Mouse (Mus musculus) heart, embryonic 14.5 days (tissue): ENCODE data around the gene Acot7. TPM values are rescaled to one million over a fixed set of nuclear protein-coding genes. Genes with fewer than 3 reads are reported as not detected.

Experiments used
- ATAC-seq: fragments of 200-750 bp; cut with Nextera tagmentation; 2 replicates; pipeline ENCODE4 v1.8.0; 2017; ENCODE audit warnings: low read depth, moderate TSS enrichment; ENCODE audit not compliant: insufficient number of reproducible peaks, insufficient read depth, low FRiP score
- H3K27ac ChIP-seq, 2 experiments: fragments of 200-500 bp in 1 of 2; fragments of 300-500 bp in 1 of 2; sonication (generic) in 1 of 2; replicated peaks in 1 of 2; 2 replicates each; pipeline ENCODE4 v1.5.1; 2012 to 2014; ENCODE audit warnings: low read depth in 2 of 2, low read length in 2 of 2, control low read depth in 1 of 2, mild to moderate bottlenecking in 1 of 2, mixed read lengths in 1 of 2; ENCODE audit not compliant: control insufficient read depth in 1 of 2, insufficient read depth in 1 of 2
- H3K27me3 ChIP-seq: fragments of 300-500 bp; sonication (generic); 2 replicates; pipeline ENCODE4 v1.6.1; 2014; ENCODE audit warnings: mild to moderate bottlenecking, low read length, control low read depth; ENCODE audit not compliant: control insufficient read depth, insufficient read depth
- H3K36me3 ChIP-seq: fragments of 300-500 bp; sonication (generic); 2 replicates; pipeline ENCODE4 v1.6.1; 2014; ENCODE audit warnings: mild to moderate bottlenecking, control low read depth, low read length, mixed read lengths; ENCODE audit not compliant: control insufficient read depth, insufficient read depth
- H3K4me1 ChIP-seq, 2 experiments: fragments of 200-500 bp in 1 of 2; fragments of 300-500 bp in 1 of 2; sonication (generic) in 1 of 2; 2 replicates each; pipeline ENCODE4 v1.6.1; 2012 to 2014; ENCODE audit warnings: low read length in 2 of 2, control low read depth in 1 of 2, mixed read lengths in 1 of 2; ENCODE audit not compliant: control insufficient read depth in 2 of 2, insufficient read depth in 2 of 2
- H3K4me2 ChIP-seq: fragments of 300-500 bp; sonication (generic); 2 replicates; pipeline ENCODE4 v1.6.1; 2014; ENCODE audit warnings: mild to moderate bottlenecking, low read length
- H3K4me3 ChIP-seq, 2 experiments: fragments of 200-500 bp in 1 of 2; fragments of 300-500 bp in 1 of 2; sonication (generic) in 1 of 2; 2 replicates each; pipeline ENCODE4 v1.5.1; 2012 to 2014; ENCODE audit warnings: low read length in 2 of 2, mild to moderate bottlenecking in 2 of 2, control low read depth in 1 of 2, low read depth in 1 of 2, moderate library complexity in 1 of 2; ENCODE audit not compliant: control insufficient read depth in 1 of 2, insufficient read depth in 1 of 2
- H3K9ac ChIP-seq: fragments of 300-500 bp; sonication (generic); 2 replicates; pipeline ENCODE4 v1.6.1; 2014; ENCODE audit warnings: mild to moderate bottlenecking, low read length
- H3K9me3 ChIP-seq: fragments of 300-500 bp; sonication (generic); 2 replicates; pipeline ENCODE4 v1.6.1; 2016; ENCODE audit warnings: low read length, control low read depth; ENCODE audit not compliant: control insufficient read depth
- WGBS: fragments of 180-500 bp; shearing (Covaris S2); extraction: QIAGEN DNeasy Blood & Tissue Kit; methylation state at CpG from one replicate; pipeline ENCODE4 v1.1.7; 2014; 5-methylcytosine and 5-hydroxymethylcytosine counted together
- polyA plus RNA-seq: library from polyadenylated mRNA; unstranded; fragments of >200 nt; fragmentation: Nextera tagmentation; extraction: Ambion mirVana; gene quantifications from 2 replicates; pipeline ENCODE4 v1.2.1, GENCODE M21; 2014

The Acot7 gene
- polyA plus RNA-seq, 1 experiment from 2014 or later = 72.9 TPM

DNA sequence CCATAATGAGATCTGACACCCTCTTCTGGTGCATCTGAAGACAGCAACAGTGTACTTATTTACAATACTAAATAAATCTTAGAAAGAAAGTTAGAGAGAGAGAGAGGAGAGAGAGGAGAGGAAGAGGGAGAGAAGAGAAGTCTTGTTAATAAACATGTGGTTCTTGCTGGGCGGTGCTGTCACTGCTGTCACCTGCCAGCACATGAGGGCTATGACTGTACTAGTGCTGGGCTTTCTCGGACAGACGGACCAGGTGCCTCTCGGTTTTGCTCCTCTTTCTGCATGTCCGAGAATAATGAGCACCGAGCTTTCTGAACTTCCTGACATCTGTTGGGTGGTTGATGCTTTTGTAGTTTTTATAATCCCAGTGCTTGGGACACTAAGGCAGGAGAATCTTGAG is 72.7 kb downstream of the Acot7 start:
- H3K4me1 ChIP-seq = peaks cover 47 to 64% of the 10 kb centered on the region in 2 experiments
- 90% methylated on average over 6 of the region's 6 CpGs for WGBS
- no peak overlapping the region for H3K4me3 ChIP-seq
- H3K4me2 ChIP-seq = no peak overlapping the region
- peaks cover 19% of the 10 kb centered on the region; the same call in 1 of the 2 replicates for H3K36me3 ChIP-seq
- no peak overlapping the region for H3K27ac ChIP-seq
- H3K27me3 ChIP-seq = no peaks in the 10 kb centered on the region
- H3K9me3 ChIP-seq = no peaks in the 10 kb centered on the region
- ATAC-seq = no peak
- H3K9ac ChIP-seq = no peak overlapping the region

DNA sequence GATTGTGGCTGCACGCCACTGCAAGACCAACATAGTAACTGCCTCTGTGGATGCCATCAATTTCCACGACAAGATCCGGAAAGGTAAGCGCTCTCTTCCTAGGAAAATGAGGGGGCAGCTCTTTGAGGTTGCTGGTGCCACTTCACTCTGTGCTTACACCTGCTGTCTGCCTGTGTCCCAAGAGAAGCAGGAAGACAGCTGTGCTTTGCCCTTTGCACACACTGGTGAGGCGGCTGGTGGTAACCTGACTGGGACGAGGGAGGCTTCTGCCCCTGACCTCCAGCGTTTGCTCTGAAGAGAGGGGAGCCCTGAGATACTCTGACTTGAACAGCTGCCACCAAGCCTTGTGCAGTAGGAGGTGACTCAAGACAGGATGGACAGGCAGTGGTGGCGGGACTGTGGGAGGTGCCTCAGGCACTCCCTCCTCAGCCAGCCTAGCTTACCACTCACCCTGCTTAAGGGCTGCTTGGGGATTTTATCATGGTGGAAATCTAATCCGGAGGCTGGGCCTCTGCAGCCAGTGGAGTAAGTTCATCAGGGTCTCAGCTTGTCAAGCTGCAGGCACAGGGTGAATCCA is 75.3 kb downstream of the Acot7 start:
- H3K4me2 ChIP-seq = no peak overlapping the region
- 60% methylated on average over 9 of the region's 9 CpGs for WGBS
- H3K9me3 ChIP-seq = no peaks in the 10 kb centered on the region
- peaks cover 19% of the 10 kb centered on the region; the same call in 1 of the 2 replicates for H3K36me3 ChIP-seq
- no peaks in the 10 kb centered on the region for H3K27me3 ChIP-seq
- no peak overlapping the region for H3K9ac ChIP-seq
- H3K4me1 ChIP-seq = peaks cover 49 to 67% of the 10 kb centered on the region in 2 experiments
- no peak for ATAC-seq
- H3K27ac ChIP-seq = peak overlapping the region; percentile 64 to 71; a peak in 3 of 4 replicates
- H3K4me3 ChIP-seq = no peak overlapping the region

DNA sequence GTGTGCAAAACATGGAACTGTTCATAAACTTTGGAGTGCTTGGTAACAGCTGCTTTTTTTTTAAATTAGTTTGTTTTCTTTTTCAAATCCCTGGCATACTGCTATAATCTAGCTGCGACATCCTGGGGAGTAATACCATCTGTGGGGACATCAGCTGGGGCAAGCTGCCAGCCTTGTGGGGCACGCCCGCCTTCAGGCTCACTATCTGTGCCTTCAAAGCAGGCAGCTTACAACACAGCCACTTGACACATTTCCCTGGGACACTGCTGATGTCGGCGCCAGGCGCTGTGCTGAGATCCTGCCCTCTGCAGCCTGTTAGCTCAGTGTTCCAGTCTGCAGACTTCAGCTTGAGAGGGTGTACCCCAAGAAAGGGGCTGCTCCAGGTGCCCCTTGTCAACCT is 79.1 kb downstream of the Acot7 start:
- WGBS = 4% methylated on average over 6 of the region's 6 CpGs
- H3K27me3 ChIP-seq = no peaks in the 10 kb centered on the region
- no peaks in the 10 kb centered on the region for H3K9me3 ChIP-seq
- peak; percentile 51; the same call in 1 of the 2 replicates for ATAC-seq
- peaks cover 25% of the 10 kb centered on the region for H3K36me3 ChIP-seq
- peak overlapping the region; percentile 22; the same call in 1 of the 2 replicates for H3K4me2 ChIP-seq
- no peak overlapping the region for H3K4me3 ChIP-seq
- peak overlapping the region; percentile 60 to 75 for H3K27ac ChIP-seq
- H3K4me1 ChIP-seq = peaks cover 78 to 93% of the 10 kb centered on the region in 2 experiments
- H3K9ac ChIP-seq = peak overlapping the region; percentile 38; the same call in 1 of the 2 replicates

DNA sequence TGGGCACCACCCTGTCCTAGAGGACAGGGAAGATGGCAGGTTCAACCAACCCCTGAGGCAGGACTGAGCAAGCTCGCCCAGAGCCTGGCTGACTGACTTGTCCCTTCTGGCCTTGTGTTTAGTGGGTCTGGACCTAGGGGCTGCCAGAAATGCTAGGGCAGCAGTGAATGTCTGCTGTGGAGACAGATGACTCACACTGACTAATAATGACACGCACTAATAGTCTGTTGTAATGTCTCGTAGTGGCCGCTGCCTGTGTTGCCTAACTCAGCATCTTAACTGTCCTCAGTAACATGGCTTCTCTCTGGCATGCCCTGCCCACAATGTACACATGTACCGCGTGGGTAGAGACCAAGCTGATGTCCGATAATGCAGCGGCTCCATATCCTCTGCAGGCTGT is 82.5 kb downstream of the Acot7 start:
- Histone ChIP-seq H3K4me3 (no peak overlapping the region), H3K4me2 (no peak overlapping the region), H3K27ac (no peak overlapping the region), H3K4me1 (peaks cover 75 to 91% of the 10 kb centered on the region in 2 experiments), H3K9ac (no peak overlapping the region), H3K9me3 (no peaks in the 10 kb centered on the region), H3K27me3 (no peaks in the 10 kb centered on the region), H3K36me3 (peaks cover 12% of the 10 kb centered on the region)
- no peak for ATAC-seq
- 78% methylated on average over 8 of the region's 8 CpGs for WGBS

DNA sequence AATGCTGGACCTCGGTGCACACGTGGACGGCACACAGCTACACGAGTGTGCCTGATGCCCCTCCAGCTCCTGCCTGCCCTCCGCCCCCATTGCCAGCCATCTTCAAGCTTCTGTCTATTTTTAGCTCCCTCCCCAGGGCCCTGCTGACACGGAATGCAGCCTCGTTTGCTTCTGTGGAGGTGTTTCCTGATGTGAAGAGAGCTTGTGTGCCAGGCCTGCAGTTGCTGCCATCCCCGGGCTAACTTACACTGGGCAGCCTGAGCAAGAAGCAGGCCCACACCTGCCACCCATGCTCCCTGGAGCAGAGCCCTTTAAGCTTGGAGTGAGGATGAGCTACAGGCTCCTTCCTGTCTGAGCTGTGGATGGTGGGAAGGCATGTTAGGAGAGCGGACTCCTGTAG is 84.3 kb downstream of the Acot7 start:
- H3K9ac ChIP-seq = peak overlapping the region; percentile 65
- ATAC-seq = peak; percentile 65
- H3K27me3 ChIP-seq = no peaks in the 10 kb centered on the region
- no peak overlapping the region for H3K4me3 ChIP-seq
- peak overlapping the region; percentile 91 for H3K27ac ChIP-seq
- peaks cover 12% of the 10 kb centered on the region for H3K36me3 ChIP-seq
- WGBS = 24% methylated on average over 9 of the region's 9 CpGs
- H3K9me3 ChIP-seq = no peaks in the 10 kb centered on the region
- H3K4me1 ChIP-seq = peaks cover 65 to 85% of the 10 kb centered on the region in 2 experiments
- H3K4me2 ChIP-seq = peak overlapping the region; percentile 50

DNA sequence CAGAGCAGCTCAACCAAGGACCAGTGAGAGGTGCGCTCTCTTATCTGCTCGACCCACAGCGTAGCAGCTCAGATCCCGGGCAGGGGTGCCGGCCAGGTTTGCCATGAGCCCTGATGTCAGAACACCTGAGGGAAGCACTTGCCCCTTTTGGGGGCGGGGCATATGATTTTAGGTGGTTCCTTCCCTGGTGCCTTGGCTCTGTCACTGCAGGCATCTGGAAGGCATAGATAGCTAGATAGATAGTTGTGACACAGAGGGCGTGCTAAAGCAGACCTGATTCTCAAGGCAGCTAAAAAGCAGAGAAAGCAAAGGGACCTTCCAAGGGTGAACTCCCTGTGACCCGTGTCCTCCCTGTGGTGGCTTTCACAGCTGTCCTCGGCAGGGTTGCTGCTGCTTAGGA is 85.2 kb downstream of the Acot7 start:
- 53% methylated on average over 9 of the region's 9 CpGs for WGBS
- Histone ChIP-seq H3K9ac (peak overlapping the region; percentile 65; the same call in 1 of the 2 replicates), H3K27ac (peak overlapping the region; percentile 91), H3K27me3 (no peaks in the 10 kb centered on the region), H3K9me3 (no peaks in the 10 kb centered on the region), H3K36me3 (peaks cover 16% of the 10 kb centered on the region), H3K4me2 (no peak overlapping the region), H3K4me3 (no peak overlapping the region), H3K4me1 (peaks cover 61 to 84% of the 10 kb centered on the region in 2 experiments)
- ATAC-seq = no peak

DNA sequence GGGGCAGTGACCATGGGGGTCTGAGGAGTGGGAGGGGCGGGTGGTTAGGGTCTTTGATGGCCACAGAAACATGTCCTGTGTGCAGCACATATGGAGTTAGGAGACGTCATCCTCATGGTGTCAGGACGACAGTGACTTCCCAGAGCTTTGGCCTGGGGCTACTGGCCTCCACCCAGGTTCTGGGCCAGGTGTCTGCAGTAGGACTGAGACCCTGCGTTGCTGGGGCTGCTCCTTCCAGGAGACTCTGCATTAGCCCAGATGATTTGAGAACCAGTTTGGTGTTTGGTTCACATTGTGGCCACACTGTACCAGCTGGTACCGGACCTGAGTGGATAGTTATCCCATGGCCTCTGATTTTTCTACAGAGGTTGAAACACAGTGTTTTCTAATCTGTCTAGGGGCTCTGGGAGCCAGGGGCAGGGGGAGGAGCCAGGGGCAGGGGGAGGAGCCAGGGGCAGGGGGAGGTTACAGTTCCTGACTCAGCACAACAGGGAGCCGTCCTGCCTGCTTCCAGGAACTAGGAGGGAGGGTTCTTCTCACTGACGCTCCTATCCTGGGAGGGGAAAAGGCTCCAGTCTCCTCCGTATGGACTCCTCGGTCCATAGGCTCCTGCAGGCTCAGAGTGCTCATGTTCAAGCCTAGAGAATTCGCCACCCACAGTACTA is 85.7 kb downstream of the Acot7 start:
- Histone ChIP-seq H3K9me3 (no peaks in the 10 kb centered on the region), H3K4me3 (no peak overlapping the region), H3K4me1 (peaks cover 57 to 81% of the 10 kb centered on the region in 2 experiments), H3K36me3 (peaks cover 18% of the 10 kb centered on the region), H3K27me3 (no peaks in the 10 kb centered on the region), H3K4me2 (no peak overlapping the region), H3K27ac (peak overlapping the region; percentile 91), H3K9ac (peak overlapping the region; percentile 65; the same call in 1 of the 2 replicates)
- WGBS = 32% methylated on average over 10 of the region's 10 CpGs
- ATAC-seq = no peak
